12 mouse cellular contexts compared by ENCODE assay signal in the genomic region with DNA sequence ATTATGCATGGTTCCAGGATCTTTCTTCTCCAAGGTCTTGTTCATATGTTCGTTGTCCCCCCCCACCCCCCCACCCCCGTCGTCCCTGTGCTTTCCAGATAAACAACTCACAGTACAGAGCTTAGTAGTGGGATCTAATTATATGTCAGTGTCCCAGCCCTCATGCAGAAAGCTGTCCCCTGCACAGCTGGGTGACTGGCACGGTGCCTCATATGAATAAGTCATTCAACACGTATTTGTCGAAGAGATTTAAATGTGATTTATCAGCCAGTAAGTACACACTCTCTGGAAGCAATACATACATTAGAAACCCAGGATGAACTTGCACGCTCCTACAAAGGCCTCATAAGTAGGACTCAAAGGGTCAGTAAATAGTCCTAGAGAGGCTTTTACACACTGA.
DNase-seq lines count a peak whose midpoint lies in the region; ATAC-seq and TF ChIP-seq lines count a peak whose summit lies in the region.
"Had no signal": no experiment of that assay in that cellular context is flagged by ENCODE, and none has a peak within 500 bp of the region (broad histone marks: within the 10 kb centered on the region; RNA-seq: fewer than 3 reads in every experiment).

No protein-coding gene starts in this region.

- 48% methylated on average over 7 of the region's 7 CpGs for WGBS in heart, embryonic 16.5 days
- 80% methylated on average over 7 of the region's 7 CpGs for WGBS in heart, embryonic 11.5 days (ENCODE audit: insufficient replicate concordance)
- 65% methylated on average over 7 of the region's 7 CpGs for WGBS in liver, postnatal 0 days (ENCODE audit: insufficient replicate concordance)
- WGBS in liver, embryonic 11.5 days = 79% methylated on average over 7 of the region's 7 CpGs
- 34% methylated on average over 7 of the region's 7 CpGs for WGBS in neural tube, embryonic 13.5 days

- no peak overlapping the region for H3K4me3 ChIP-seq in heart, embryonic 16.5 days (ENCODE audit: low read length)
- H3K4me3 ChIP-seq in heart, embryonic 11.5 days (ENCODE audit: low read depth, low read length) = no peak overlapping the region
- no peak overlapping the region for H3K4me3 ChIP-seq in liver, postnatal 0 days (ENCODE audit: low read depth, low read length)
- H3K4me3 ChIP-seq in liver, embryonic 11.5 days (ENCODE audit: low read depth, low read length) = no peak overlapping the region
- H3K4me3 ChIP-seq in neural tube, embryonic 13.5 days = no peak overlapping the region
- H3K4me3 ChIP-seq: embryonic facial prominence, embryonic 13.5 days; liver, embryonic 12.5 days had no signal

- H3K27me3 ChIP-seq in heart, embryonic 16.5 days (ENCODE audit: control insufficient read depth, insufficient read depth, low read length) = no peaks in the 10 kb centered on the region
- no peaks in the 10 kb centered on the region for H3K27me3 ChIP-seq in heart, embryonic 11.5 days (ENCODE audit: control insufficient read depth, insufficient read depth, low read length)
- no peaks in the 10 kb centered on the region for H3K27me3 ChIP-seq in liver, postnatal 0 days (ENCODE audit: insufficient read depth, low read length)
- no peaks in the 10 kb centered on the region for H3K27me3 ChIP-seq in liver, embryonic 11.5 days (replicated peaks; ENCODE audit: control insufficient read depth, insufficient read depth, low read length)
- H3K27me3 ChIP-seq in neural tube, embryonic 13.5 days = no peaks in the 10 kb centered on the region
- H3K27me3 ChIP-seq: embryonic facial prominence, embryonic 13.5 days; liver, embryonic 12.5 days had no signal

- no peak for ATAC-seq in heart, embryonic 16.5 days (replicated peaks; ENCODE audit: extremely low read depth, insufficient read depth, low FRiP score)
- ATAC-seq in heart, embryonic 11.5 days (replicated peaks; ENCODE audit: insufficient number of reproducible peaks, low FRiP score, low TSS enrichment) = no peak
- peak; percentile 14; the same call in 1 of the 2 replicates for ATAC-seq in liver, postnatal 0 days
- ATAC-seq in liver, embryonic 11.5 days (replicated peaks; ENCODE audit: low FRiP score) = no peak
- ATAC-seq in neural tube, embryonic 13.5 days (ENCODE audit: low read depth) = 0 out of 2 replicates have a peak, but pooled peaks have one; percentile 30
- ATAC-seq: inflammation-experienced regulatory T-cells, adult 6 months had no signal

- no peak for TF ChIP-seq CTCF in liver, postnatal 0 days (IDR thresholded peaks at IDR 0.05; ENCODE audit: low read depth)

- H3K4me1 ChIP-seq in heart, embryonic 16.5 days (ENCODE audit: control insufficient read depth, insufficient read depth, low read length) = peaks cover 32% of the 10 kb centered on the region
- H3K4me1 ChIP-seq in heart, embryonic 11.5 days (ENCODE audit: control insufficient read depth, insufficient read depth, low read length) = peaks cover 8% of the 10 kb centered on the region
- peaks cover 10% of the 10 kb centered on the region; the same call in 1 of the 2 replicates for H3K4me1 ChIP-seq in liver, postnatal 0 days (ENCODE audit: insufficient read depth)
- H3K4me1 ChIP-seq in liver, embryonic 11.5 days (replicated peaks; ENCODE audit: control insufficient read depth, insufficient read depth, low read length) = peaks cover 13% of the 10 kb centered on the region
- H3K4me1 ChIP-seq in neural tube, embryonic 13.5 days (replicated peaks) = peaks cover 25% of the 10 kb centered on the region
- H3K4me1 ChIP-seq: embryonic facial prominence, embryonic 13.5 days had no signal

- H3K9ac ChIP-seq in heart, embryonic 16.5 days (ENCODE audit: low read length) = peak overlapping the region; percentile 29; the same call in 1 of the 2 replicates
- H3K9ac ChIP-seq in heart, embryonic 11.5 days (ENCODE audit: low read depth, low read length) = no peak overlapping the region
- no peak overlapping the region for H3K9ac ChIP-seq in liver, postnatal 0 days (replicated peaks)
- H3K9ac ChIP-seq in liver, embryonic 11.5 days (ENCODE audit: low read depth, low read length) = no peak overlapping the region
- no peak overlapping the region for H3K9ac ChIP-seq in neural tube, embryonic 13.5 days
- H3K9ac ChIP-seq: embryonic facial prominence, embryonic 13.5 days; liver, embryonic 12.5 days had no signal

- H3K36me3 ChIP-seq in heart, embryonic 16.5 days (ENCODE audit: control insufficient read depth, insufficient read depth) = no peaks in the 10 kb centered on the region
- H3K36me3 ChIP-seq in heart, embryonic 11.5 days (ENCODE audit: control insufficient read depth, insufficient read depth, low read length) = no peaks in the 10 kb centered on the region
- H3K36me3 ChIP-seq in liver, postnatal 0 days (replicated peaks; ENCODE audit: insufficient read depth, low read length) = no peaks in the 10 kb centered on the region
- H3K36me3 ChIP-seq in liver, embryonic 11.5 days (ENCODE audit: control insufficient read depth, insufficient read depth, low read length) = no peaks in the 10 kb centered on the region
- H3K36me3 ChIP-seq in neural tube, embryonic 13.5 days = peaks cover 11% of the 10 kb centered on the region; the same call in 1 of the 2 replicates
- H3K36me3 ChIP-seq: embryonic facial prominence, embryonic 13.5 days had no signal

- H3K27ac ChIP-seq in heart, embryonic 16.5 days (ENCODE audit: low read length) = no peak overlapping the region
- no peak overlapping the region for H3K27ac ChIP-seq in heart, embryonic 11.5 days (ENCODE audit: low read depth, low read length)
- no peak overlapping the region for H3K27ac ChIP-seq in liver, postnatal 0 days (ENCODE audit: low read depth)
- no peak overlapping the region for H3K27ac ChIP-seq in liver, embryonic 11.5 days (ENCODE audit: low read depth, low read length)
- no peak overlapping the region for H3K27ac ChIP-seq in neural tube, embryonic 13.5 days (replicated peaks)
- H3K27ac ChIP-seq: embryonic facial prominence, embryonic 13.5 days; liver, embryonic 12.5 days had no signal

- no peak for TF ChIP-seq EP300 in liver, postnatal 0 days (IDR thresholded peaks at IDR 0.05; ENCODE audit: low read depth)

- H3K9me3 ChIP-seq in heart, embryonic 16.5 days (replicated peaks; ENCODE audit: control insufficient read depth, low read length) = no peaks in the 10 kb centered on the region
- no peaks in the 10 kb centered on the region for H3K9me3 ChIP-seq in heart, embryonic 11.5 days (replicated peaks; ENCODE audit: control insufficient read depth, low read length)
- H3K9me3 ChIP-seq in liver, postnatal 0 days (ENCODE audit: low read length) = no peaks in the 10 kb centered on the region
- H3K9me3 ChIP-seq in liver, embryonic 11.5 days (ENCODE audit: control insufficient read depth, low read length) = no peaks in the 10 kb centered on the region
- no peaks in the 10 kb centered on the region for H3K9me3 ChIP-seq in neural tube, embryonic 13.5 days
- H3K9me3 ChIP-seq: embryonic facial prominence, embryonic 13.5 days; liver, embryonic 12.5 days had no signal

- H3K4me2 ChIP-seq in heart, embryonic 16.5 days (ENCODE audit: low read depth, low read length) = no peak overlapping the region
- no peak overlapping the region for H3K4me2 ChIP-seq in heart, embryonic 11.5 days
- H3K4me2 ChIP-seq in liver, postnatal 0 days (ENCODE audit: low read depth, low read length) = no peak overlapping the region
- H3K4me2 ChIP-seq in liver, embryonic 11.5 days = no peak overlapping the region
- H3K4me2 ChIP-seq in neural tube, embryonic 13.5 days = no peak overlapping the region
- H3K4me2 ChIP-seq: embryonic facial prominence, embryonic 13.5 days; liver, embryonic 12.5 days had no signal

- DNase-seq in liver, postnatal 0 days = no peak
- no peak for DNase-seq in liver, embryonic 11.5 days (ENCODE audit: low spot score)
- DNase-seq in neural tube, embryonic 10.5 days (ENCODE audit: extremely low spot score, low spot score) = no peak
- no peak for DNase-seq in spleen, adult 18-20 months
- DNase-seq: kidney, adult 9 months; thymus, postnatal 4 days had no signal

Comparison
In these comparisons a context has a peak if more than half of its experiments do, and no peak if none do; other contexts are left out.
1. ATAC-seq: peak in liver, postnatal 0 days (single experiment) and neural tube, embryonic 13.5 days (single experiment); none in heart, embryonic 16.5 days (single experiment), heart, embryonic 11.5 days (single experiment) and liver, embryonic 11.5 days (single experiment).